Mouse (Mus musculus) intestine, embryonic 15.5 days (tissue): ENCODE measurements at regions not wholly inside any gene's neighbourhood (a gene's known extent, or its start where the extent isn't known, plus 50 kb on each side); places are given as distances from the start of the nearest gene placed in this dataset.

Source experiments
- ATAC-seq: fragments of 200-750 bp; cut with Nextera tagmentation; 2 replicates; pipeline ENCODE4 v1.8.0; 2017; ENCODE audit warnings: moderate TSS enrichment, moderate library complexity
- H3K27ac ChIP-seq: fragments of 300-500 bp; sonication (generic); 2 replicates; pipeline ENCODE4 v1.5.1; 2015; ENCODE audit warnings: mild to moderate bottlenecking, inconsistent platforms
- H3K27me3 ChIP-seq: fragments of 300-500 bp; sonication (generic); replicated peaks from 2 replicates; pipeline ENCODE4 v1.6.1; 2015; ENCODE audit warnings: inconsistent platforms
- H3K36me3 ChIP-seq: fragments of 300-500 bp; sonication (generic); 2 replicates; pipeline ENCODE4 v1.6.1; 2015; ENCODE audit warnings: inconsistent platforms
- H3K4me1 ChIP-seq: fragments of 300-500 bp; sonication (generic); replicated peaks from 2 replicates; pipeline ENCODE4 v1.6.1; 2015; ENCODE audit warnings: inconsistent platforms
- H3K4me2 ChIP-seq: fragments of 300-500 bp; sonication (generic); replicated peaks from 2 replicates; pipeline ENCODE4 v1.6.1; 2015; ENCODE audit warnings: mild to moderate bottlenecking, inconsistent platforms
- H3K4me3 ChIP-seq: fragments of 300-500 bp; sonication (generic); replicated peaks from 2 replicates; pipeline ENCODE4 v1.5.1; 2015; ENCODE audit warnings: inconsistent platforms
- H3K9ac ChIP-seq: fragments of 300-500 bp; sonication (generic); 2 replicates; pipeline ENCODE4 v1.6.1; 2015; ENCODE audit warnings: inconsistent platforms
- H3K9me3 ChIP-seq: fragments of 300-500 bp; sonication (generic); 2 replicates; pipeline ENCODE4 v1.6.1; 2016; ENCODE audit warnings: inconsistent platforms
- WGBS: fragments of 180-500 bp; shearing (Covaris S2); methylation state at CpG from one replicate; pipeline ENCODE4 v1.1.7; 2015; 5-methylcytosine and 5-hydroxymethylcytosine counted together

DNA sequence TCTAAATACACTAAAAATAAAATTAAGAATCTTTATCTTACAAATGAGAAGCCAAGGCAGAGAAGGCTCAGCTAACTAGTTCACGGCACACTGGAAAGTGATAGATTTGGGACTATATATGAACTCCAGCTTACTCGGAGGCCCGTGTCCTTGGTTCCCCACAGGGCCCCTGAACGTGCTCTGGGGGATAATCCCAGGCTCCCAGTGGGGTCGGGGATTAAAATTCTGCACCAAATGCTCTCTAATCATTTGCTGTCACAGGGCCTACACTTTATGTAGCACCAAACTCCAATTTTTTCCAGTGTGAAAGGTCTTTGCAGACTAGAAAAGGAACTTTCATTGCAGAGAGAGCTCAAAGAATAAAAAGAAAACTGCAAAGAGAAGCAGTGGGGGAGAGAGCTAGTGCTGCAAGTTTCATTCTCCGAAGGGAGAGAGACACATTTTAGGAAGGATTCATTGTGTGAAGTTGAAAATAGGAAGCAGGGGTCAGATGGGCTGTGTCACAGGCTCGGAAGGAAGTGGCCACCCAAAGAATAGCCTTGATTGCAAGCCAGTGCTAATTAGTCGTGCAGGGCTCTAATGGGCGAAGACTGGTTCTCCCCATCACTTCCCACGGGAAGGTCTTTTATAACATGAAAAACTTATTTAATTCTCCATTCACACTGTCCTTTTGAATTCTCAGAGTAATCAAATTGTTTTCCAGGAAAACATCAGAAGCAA lies 90.3 kb upstream of the St6galnac5 start:
- H3K9me3 ChIP-seq: no peaks in the 10 kb centered on the region
- WGBS: 70% methylated on average over 10 of the region's 10 CpGs
- H3K4me3 ChIP-seq: no peak overlapping the region
- no peak overlapping the region for H3K9ac ChIP-seq
- no peaks in the 10 kb centered on the region for H3K27me3 ChIP-seq
- no peaks in the 10 kb centered on the region for H3K36me3 ChIP-seq
- no peak overlapping the region for H3K27ac ChIP-seq
- no peaks in the 10 kb centered on the region for H3K4me1 ChIP-seq
- H3K4me2 ChIP-seq: no peak overlapping the region
- ATAC-seq: no peak

DNA sequence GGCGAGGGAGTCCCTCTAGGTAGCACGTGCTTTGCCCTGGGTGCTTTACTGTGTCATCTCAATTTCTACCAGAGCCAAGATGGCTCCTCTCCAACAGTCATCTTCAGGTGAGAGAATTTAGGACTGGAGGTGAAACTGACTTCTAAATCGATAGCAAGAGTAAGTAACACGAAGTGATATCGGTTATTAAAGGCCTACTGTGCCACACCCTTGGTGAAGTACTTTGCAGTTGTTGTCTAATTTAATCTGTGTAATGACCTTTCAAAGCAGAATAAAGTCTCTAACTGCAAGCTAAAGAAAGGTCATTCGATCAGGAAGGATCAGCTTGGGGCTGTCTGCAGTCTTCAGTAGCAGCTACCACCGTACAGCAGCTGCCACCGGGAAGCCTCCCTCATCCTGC lies 89.5 kb upstream of the St6galnac5 start:
- H3K27me3 ChIP-seq: no peaks in the 10 kb centered on the region
- 86% methylated on average over 8 of the region's 8 CpGs for WGBS
- H3K4me3 ChIP-seq: no peak overlapping the region
- H3K4me2 ChIP-seq: no peak overlapping the region
- no peak for ATAC-seq
- no peak overlapping the region for H3K9ac ChIP-seq
- no peaks in the 10 kb centered on the region for H3K4me1 ChIP-seq
- no peaks in the 10 kb centered on the region for H3K36me3 ChIP-seq
- H3K9me3 ChIP-seq: no peaks in the 10 kb centered on the region
- H3K27ac ChIP-seq: no peak overlapping the region

DNA sequence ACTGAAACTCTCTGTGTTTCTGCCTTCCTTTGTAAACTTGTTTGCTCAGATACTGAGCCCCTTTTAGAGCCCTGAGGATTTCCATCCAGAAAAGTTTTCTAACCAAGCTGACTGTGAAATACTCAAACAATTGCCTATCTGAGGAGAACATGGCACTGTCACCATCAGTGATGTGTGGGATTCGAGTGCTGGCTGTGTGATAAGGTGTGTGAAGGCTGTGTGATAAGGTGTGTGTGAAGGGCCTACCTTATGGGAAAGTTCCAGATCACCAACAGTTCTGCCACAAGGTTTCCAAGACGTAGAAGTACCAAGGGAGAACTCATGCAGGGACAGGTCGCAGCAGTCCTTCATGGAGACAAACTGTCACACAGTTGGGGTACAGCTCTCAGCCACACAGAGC lies 89.1 kb upstream of the St6galnac5 start:
- Histone ChIP-seq H3K4me2 (no peak overlapping the region), H3K27me3 (no peaks in the 10 kb centered on the region), H3K27ac (no peak overlapping the region), H3K4me3 (no peak overlapping the region), H3K36me3 (no peaks in the 10 kb centered on the region), H3K9ac (no peak overlapping the region), H3K9me3 (no peaks in the 10 kb centered on the region), H3K4me1 (no peaks in the 10 kb centered on the region)
- no peak for ATAC-seq
- 79% methylated on average over 3 of the region's 3 CpGs for WGBS

DNA sequence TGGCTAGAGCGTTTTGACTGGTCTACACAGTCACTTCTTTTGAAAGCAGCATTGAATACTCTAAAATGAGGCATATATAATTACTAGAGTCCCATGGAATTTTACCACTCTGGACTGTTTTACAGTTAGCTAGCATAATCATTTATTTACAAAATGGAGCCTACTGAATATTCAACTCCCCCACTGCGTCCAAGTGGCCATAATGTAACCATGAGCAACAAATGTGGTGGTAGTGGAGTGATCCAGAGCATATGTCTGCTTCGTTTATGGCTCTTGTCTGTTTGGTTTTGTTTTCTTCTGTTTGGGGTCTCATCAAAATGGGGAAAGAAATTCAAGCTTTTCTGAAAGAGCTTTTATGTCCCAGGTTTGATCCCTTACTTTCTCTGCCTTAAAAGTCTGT lies 83.8 kb upstream of the St6galnac5 start:
- Histone ChIP-seq H3K4me3 (no peak overlapping the region), H3K36me3 (no peaks in the 10 kb centered on the region), H3K4me1 (no peaks in the 10 kb centered on the region), H3K27ac (no peak overlapping the region), H3K9me3 (no peaks in the 10 kb centered on the region), H3K4me2 (no peak overlapping the region), H3K27me3 (no peaks in the 10 kb centered on the region), H3K9ac (no peak overlapping the region)
- WGBS: 74% methylated on average over 3 of the region's 3 CpGs
- ATAC-seq: no peak

DNA sequence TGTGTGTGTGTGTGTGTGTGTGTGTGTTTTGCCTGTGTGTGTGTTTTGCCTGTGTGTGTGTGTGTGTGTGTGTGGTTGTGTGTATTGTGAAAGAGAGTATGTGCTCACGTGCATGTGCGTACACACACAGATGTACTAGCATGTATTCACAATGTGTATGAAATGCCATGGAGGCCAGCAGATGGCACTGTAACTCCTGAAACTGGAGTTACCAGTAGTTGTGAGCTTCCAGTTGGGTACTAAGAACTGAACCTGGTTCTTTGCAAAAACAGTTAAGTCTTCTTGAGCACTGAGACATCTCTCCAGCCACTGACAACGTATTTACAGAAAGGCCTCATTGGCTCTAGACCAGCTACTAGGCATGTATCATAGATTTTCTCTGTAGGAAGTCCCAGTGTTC lies 71.1 kb upstream of the St6galnac5 start:
- H3K4me2 ChIP-seq: no peak overlapping the region
- H3K36me3 ChIP-seq: no peaks in the 10 kb centered on the region
- WGBS: 96% methylated on average over 3 of the region's 3 CpGs
- H3K9ac ChIP-seq: no peak overlapping the region
- no peaks in the 10 kb centered on the region for H3K9me3 ChIP-seq
- no peaks in the 10 kb centered on the region for H3K27me3 ChIP-seq
- H3K4me1 ChIP-seq: no peaks in the 10 kb centered on the region
- no peak for ATAC-seq
- H3K4me3 ChIP-seq: no peak overlapping the region
- H3K27ac ChIP-seq: no peak overlapping the region

DNA sequence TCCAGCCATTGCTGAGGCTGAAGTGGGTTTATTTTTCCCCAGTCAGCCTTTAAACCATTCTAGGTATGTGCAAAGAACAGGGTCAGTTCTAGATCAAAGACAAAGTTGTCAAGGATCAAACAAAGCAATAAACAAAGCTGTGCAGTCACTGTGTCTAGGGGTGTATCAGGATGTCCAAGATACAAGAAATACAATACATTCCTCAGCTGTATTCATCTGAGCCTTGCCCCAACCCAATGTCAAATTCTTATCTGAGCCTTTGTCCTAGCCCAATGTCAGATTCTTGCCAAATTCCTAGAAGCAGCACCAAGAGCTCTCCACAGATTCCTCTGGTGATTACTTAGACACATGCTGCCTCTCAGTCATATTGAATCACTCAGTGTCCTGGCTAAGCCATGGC lies 69.5 kb upstream of the St6galnac5 start:
- Histone ChIP-seq H3K4me3 (no peak overlapping the region), H3K9ac (no peak overlapping the region), H3K27ac (no peak overlapping the region), H3K4me1 (no peaks in the 10 kb centered on the region), H3K9me3 (no peaks in the 10 kb centered on the region), H3K36me3 (no peaks in the 10 kb centered on the region), H3K4me2 (no peak overlapping the region), H3K27me3 (no peaks in the 10 kb centered on the region)
- no peak for ATAC-seq

DNA sequence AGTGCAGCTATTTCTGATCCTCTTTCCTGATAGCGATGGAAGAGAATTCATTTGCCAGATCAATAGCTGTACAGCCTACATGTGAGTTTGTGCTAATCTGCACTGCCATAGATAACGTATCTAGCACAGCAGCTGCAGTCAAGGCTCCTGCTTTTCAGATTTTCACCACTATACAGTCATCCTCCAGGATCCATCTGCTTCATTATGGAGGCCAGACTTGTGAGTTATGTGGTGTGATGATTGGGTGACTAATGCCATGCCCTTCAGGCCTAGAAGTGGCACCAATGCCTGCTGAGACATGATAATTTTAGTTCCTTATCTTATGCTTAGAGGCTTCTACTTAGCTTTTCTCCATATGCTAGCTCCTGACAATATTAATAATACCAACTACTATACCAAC lies 63.3 kb upstream of the St6galnac5 start:
- H3K9ac ChIP-seq: no peak overlapping the region
- 90% methylated on average over 2 of the region's 2 CpGs for WGBS
- H3K4me2 ChIP-seq: no peak overlapping the region
- H3K4me1 ChIP-seq: no peaks in the 10 kb centered on the region
- ATAC-seq: no peak
- no peak overlapping the region for H3K4me3 ChIP-seq
- no peaks in the 10 kb centered on the region for H3K27me3 ChIP-seq
- H3K36me3 ChIP-seq: no peaks in the 10 kb centered on the region
- H3K27ac ChIP-seq: no peak overlapping the region
- no peaks in the 10 kb centered on the region for H3K9me3 ChIP-seq

DNA sequence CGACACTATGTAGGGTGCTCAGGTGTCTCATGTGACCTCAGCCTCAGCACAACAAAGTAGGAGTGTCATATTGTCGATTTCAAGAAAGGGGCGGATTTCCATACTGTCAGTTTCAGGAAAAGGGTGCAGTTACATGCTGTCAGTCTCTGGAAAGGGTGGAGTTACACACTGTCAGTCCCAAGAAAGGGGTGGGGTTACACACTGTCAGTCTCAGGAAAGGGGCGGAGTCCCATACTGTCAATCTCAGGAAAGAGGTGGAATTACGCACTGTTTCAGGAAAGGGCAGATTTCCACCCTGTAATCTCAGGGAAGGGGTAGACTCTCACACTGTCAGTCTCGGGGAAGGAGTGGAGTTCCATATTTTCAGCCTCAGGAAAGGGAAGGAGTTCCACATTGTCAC lies 51.9 kb upstream of the St6galnac5 start:
- Histone ChIP-seq H3K4me2 (no peak overlapping the region), H3K4me3 (no peak overlapping the region), H3K9me3 (no peaks in the 10 kb centered on the region), H3K9ac (no peak overlapping the region), H3K36me3 (no peaks in the 10 kb centered on the region), H3K4me1 (no peaks in the 10 kb centered on the region), H3K27me3 (no peaks in the 10 kb centered on the region), H3K27ac (no peak overlapping the region)
- 84% methylated on average over 6 of the region's 6 CpGs for WGBS
- no peak for ATAC-seq
